Mouse (Mus musculus): ENCODE results near the gene Arhgap31. TPM values are rescaled to one million over a fixed set of nuclear protein-coding genes. Genes with fewer than 3 reads are reported as not detected.

Arhgap31 gene
- polyA plus RNA-seq, 1 experiment from 2014 or later, result 23.9 TPM

DNA sequence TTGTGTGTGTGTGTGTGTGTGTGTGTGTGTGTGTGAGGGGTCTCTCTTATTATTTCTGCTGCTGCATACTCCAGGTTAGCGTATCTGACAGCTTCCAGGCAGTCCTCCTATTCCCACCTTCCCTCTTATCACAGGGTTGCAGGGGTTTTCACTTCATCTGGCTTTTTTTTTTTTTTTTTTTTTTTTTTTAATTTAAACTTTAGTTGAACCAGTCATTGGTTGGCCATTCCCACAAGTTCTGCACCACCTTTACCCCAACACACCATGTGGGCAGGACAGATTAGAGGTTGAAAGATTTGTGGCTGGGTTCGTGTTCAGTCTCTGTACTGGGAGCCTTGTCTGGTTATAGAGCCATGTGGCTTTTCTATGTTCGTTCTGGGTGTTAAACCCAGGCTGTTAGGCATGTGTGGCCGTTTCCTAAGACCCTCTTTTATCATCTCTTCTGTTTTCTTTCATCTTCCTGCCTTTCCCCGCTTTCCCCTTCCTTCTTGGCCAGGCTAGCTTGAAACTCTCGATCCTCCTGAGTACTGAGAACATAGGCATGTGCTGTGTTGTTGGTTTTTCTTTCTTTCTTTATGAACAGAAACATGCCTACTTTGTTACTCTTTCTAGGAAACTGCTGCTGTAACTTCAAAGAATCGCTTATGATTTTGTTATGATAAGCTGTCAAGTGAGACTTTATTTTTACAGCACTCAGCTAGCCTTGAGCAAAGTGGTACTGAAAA lies 42.5 kb upstream of the Arhgap31 start:
- Histone ChIP-seq H3K9ac (ENCODE audit: low read length) (no peak overlapping the region), H3K4me3 (ENCODE audit: low read length) (no peak overlapping the region), H3K4me1 (replicated peaks; ENCODE audit: control insufficient read depth, insufficient read depth, low read length) (peaks cover 17% of the 10 kb centered on the region), H3K9me3 (ENCODE audit: control insufficient read depth, low read length) (no peaks in the 10 kb centered on the region), H3K27me3 (ENCODE audit: control insufficient read depth, insufficient read depth, low read depth, low read length) (no peaks in the 10 kb centered on the region), H3K4me2 (ENCODE audit: low read depth, low read length) (peak overlapping the region; percentile 13; the same call in 1 of the 2 replicates), H3K36me3 (ENCODE audit: control insufficient read depth, insufficient read depth, low read length) (peaks cover 4% of the 10 kb centered on the region), H3K27ac (ENCODE audit: low read length) (peak overlapping the region; percentile 40)
- 33% methylated on average over 7 of the region's 7 CpGs for WGBS
- peak; percentile 16; the same call in 1 of the 2 replicates for ATAC-seq (ENCODE audit: low read depth)

DNA sequence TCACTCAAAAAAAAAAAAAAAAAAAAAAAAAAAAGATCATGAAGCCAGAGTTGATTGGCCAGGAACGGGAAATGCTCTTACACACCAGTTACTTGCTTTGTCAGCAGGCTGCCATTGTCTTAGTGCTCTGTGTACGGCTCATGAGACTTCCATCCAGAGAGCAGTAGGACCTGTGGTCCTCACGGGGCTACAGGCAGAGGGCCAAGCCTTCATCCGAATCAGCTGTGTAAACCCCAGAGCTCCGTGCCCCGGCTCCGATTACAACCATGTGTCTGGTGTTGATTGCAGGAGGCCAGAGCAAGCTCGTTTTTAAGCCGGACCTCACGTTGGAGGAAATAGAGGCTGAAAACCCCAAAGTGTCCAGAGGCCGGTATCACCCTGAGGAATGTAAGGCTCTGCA lies 40.6 kb upstream of the Arhgap31 start:
- no peak overlapping the region for H3K4me2 ChIP-seq (ENCODE audit: low read depth, low read length)
- WGBS, result 48% methylated on average over 11 of the region's 11 CpGs
- no peak overlapping the region for H3K4me3 ChIP-seq (ENCODE audit: low read length)
- ATAC-seq (ENCODE audit: low read depth), result no peak
- peaks cover 15% of the 10 kb centered on the region for H3K4me1 ChIP-seq (replicated peaks; ENCODE audit: control insufficient read depth, insufficient read depth, low read length)
- no peak overlapping the region for H3K27ac ChIP-seq (ENCODE audit: low read length)
- H3K9ac ChIP-seq (ENCODE audit: low read length), result no peak overlapping the region
- peaks cover 4% of the 10 kb centered on the region for H3K36me3 ChIP-seq (ENCODE audit: control insufficient read depth, insufficient read depth, low read length)
- H3K27me3 ChIP-seq (ENCODE audit: control insufficient read depth, insufficient read depth, low read depth, low read length), result no peaks in the 10 kb centered on the region
- no peaks in the 10 kb centered on the region for H3K9me3 ChIP-seq (ENCODE audit: control insufficient read depth, low read length)

DNA sequence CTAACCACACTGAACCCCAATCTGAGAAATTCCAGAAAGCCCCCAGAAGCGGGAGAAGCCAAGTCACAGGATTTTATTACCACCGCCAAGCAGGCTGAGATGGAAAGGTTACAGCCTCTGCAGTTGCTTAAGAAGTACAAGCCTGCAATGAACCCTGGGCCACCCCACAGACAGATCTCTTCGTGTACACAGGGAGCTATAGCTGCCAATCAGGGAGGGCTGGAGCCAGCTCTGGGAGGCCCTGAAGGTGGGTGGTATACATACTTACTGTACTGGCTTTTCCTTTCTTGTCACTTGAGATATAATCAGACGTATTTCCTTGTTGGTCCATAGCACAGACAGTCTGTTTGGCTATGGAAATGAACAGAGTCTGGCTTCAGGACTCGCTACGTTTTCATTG lies 37.7 kb upstream of the Arhgap31 start:
- 59% methylated on average over 6 of the region's 6 CpGs for WGBS
- peak; percentile 54 for ATAC-seq (ENCODE audit: low read depth)
- Histone ChIP-seq H3K4me3 (ENCODE audit: low read length) (no peak overlapping the region), H3K9ac (ENCODE audit: low read length) (no peak overlapping the region), H3K9me3 (ENCODE audit: control insufficient read depth, low read length) (no peaks in the 10 kb centered on the region), H3K36me3 (ENCODE audit: control insufficient read depth, insufficient read depth, low read length) (peaks cover 4% of the 10 kb centered on the region), H3K27ac (ENCODE audit: low read length) (no peak overlapping the region), H3K27me3 (ENCODE audit: control insufficient read depth, insufficient read depth, low read depth, low read length) (no peaks in the 10 kb centered on the region), H3K4me2 (ENCODE audit: low read depth, low read length) (no peak overlapping the region), H3K4me1 (replicated peaks; ENCODE audit: control insufficient read depth, insufficient read depth, low read length) (peaks cover 9% of the 10 kb centered on the region; the same call in 1 of the 2 replicates)

DNA sequence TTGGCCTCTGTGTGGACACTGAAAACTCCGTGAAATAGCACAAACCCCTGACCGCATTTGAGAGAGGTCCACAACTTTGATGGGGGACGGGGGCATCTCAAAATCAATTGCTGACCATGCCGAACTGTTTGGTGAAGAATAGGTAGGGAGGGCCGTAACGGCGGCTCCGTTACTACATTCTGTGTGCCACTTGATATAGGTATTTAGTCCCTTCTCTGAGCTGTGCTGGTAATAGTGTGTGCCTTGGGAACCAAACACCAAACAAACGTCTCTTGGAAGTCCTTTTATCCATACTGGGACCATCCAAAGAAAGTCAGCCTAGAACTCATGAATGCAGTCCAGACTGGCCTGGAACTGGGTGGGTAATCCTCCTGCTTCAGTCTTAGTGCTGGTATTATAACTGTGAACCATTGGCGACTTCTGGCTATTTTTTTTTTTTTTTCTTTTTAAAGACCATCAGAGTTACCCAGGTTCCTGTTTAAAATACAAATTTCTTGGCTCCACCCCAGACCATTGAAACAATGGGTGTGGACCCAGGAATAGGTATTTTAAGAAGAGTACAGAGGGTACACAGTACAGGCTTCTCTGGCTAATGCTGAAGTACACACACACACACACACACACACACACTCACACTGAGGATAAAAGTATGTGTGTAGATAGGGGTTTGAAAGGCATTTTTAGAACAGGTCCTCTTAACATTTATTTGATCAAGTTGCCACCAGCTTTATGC lies 31.0 kb upstream of the Arhgap31 start:
- Histone ChIP-seq H3K4me1 (replicated peaks; ENCODE audit: control insufficient read depth, insufficient read depth, low read length) (peaks cover 8% of the 10 kb centered on the region), H3K4me2 (ENCODE audit: low read depth, low read length) (no peak overlapping the region), H3K27ac (ENCODE audit: low read length) (no peak overlapping the region), H3K9ac (ENCODE audit: low read length) (no peak overlapping the region), H3K9me3 (ENCODE audit: control insufficient read depth, low read length) (no peaks in the 10 kb centered on the region), H3K27me3 (ENCODE audit: control insufficient read depth, insufficient read depth, low read depth, low read length) (no peaks in the 10 kb centered on the region), H3K4me3 (ENCODE audit: low read length) (no peak overlapping the region), H3K36me3 (ENCODE audit: control insufficient read depth, insufficient read depth, low read length) (no peaks in the 10 kb centered on the region)
- 82% methylated on average over 10 of the region's 10 CpGs for WGBS
- no peak for ATAC-seq (ENCODE audit: low read depth)

DNA sequence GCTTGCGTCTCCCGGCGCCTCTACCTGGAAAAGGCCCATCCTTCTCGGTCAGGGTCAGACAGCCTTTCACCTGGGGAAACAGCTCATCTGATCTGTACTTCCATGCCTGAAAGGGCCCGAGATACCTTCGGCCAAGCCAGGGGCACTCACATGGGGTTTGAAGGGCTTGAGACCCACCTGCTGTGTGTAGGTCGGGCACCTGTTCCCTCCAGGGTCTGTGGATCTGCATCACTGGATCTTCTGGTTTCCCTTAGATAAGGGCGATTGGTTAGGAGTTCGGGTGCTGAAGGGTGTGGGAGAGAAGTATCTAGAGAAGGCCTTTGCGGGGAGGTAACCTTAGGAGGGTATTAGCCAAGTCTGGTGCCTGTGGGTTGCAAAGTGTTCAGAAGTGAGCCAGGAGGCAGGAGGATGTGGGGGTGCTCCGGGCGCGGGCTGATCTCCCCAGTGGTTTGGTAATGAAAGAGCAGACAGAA lies 29.6 kb upstream of the Arhgap31 start:
- peak overlapping the region; percentile 87 for H3K4me3 ChIP-seq (ENCODE audit: low read length)
- H3K9ac ChIP-seq (ENCODE audit: low read length), result peak overlapping the region; percentile 90
- peak; percentile 51 for ATAC-seq (ENCODE audit: low read depth)
- no peaks in the 10 kb centered on the region for H3K27me3 ChIP-seq (ENCODE audit: control insufficient read depth, insufficient read depth, low read depth, low read length)
- peak overlapping the region; percentile 93 for H3K4me2 ChIP-seq (ENCODE audit: low read depth, low read length)
- H3K4me1 ChIP-seq (replicated peaks; ENCODE audit: control insufficient read depth, insufficient read depth, low read length), result peaks cover 8% of the 10 kb centered on the region
- H3K36me3 ChIP-seq (ENCODE audit: control insufficient read depth, insufficient read depth, low read length), result no peaks in the 10 kb centered on the region
- under 1% methylated on average over 13 of the region's 13 CpGs for WGBS
- no peaks in the 10 kb centered on the region for H3K9me3 ChIP-seq (ENCODE audit: control insufficient read depth, low read length)
- peak overlapping the region; percentile 84 for H3K27ac ChIP-seq (ENCODE audit: low read length)

DNA sequence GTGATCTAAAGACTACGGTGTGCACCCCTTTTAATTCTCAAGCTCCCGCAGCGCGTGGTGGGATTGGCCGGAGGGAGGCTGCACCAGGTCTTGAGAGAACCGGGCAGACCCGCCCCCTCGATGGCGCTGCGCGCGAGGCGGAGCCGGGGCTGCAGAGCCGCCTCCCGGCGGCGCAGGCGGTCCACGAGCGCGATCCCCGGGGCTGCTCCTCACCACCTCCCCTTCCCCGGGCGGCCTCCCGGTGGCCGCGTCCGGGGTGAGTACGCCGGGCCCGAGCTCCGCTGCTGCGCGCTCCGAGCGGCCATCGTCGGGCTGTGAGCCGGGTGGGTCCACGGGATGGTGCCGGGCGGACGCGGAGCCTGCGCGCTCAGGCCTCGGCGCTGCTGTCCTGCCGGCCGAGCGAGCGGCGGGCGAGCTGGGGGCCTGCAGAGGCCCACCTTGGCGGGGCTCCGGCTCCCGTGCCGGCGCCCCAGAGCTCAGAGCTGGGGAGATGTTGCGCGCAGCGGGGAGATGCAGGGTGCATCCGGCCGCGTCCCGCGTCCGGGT lies 29.1 kb upstream of the Arhgap31 start, which contains the start of gene B4galt4:
Gene B4galt4 (plus strand): TSS at position 152 of the 546 bp plus-strand sequence.
- Histone ChIP-seq H3K9ac (ENCODE audit: low read length) (peak within 1 kb of the TSS; percentile 90), H3K27ac (ENCODE audit: low read length) (peak within 1 kb of the TSS; percentile 84), H3K36me3 (ENCODE audit: control insufficient read depth, insufficient read depth, low read length) (no peaks in the 10 kb centered on the region), H3K9me3 (ENCODE audit: control insufficient read depth, low read length) (no peaks in the 10 kb centered on the region), H3K4me1 (replicated peaks; ENCODE audit: control insufficient read depth, insufficient read depth, low read length) (peaks cover 8% of the 10 kb centered on the region), H3K4me3 (ENCODE audit: low read length) (peak within 1 kb of the TSS; percentile 87), H3K4me2 (ENCODE audit: low read depth, low read length) (peak within 1 kb of the TSS; percentile 93), H3K27me3 (ENCODE audit: control insufficient read depth, insufficient read depth, low read depth, low read length) (no peaks in the 10 kb centered on the region)
- ATAC-seq (ENCODE audit: low read depth), result peak; percentile 98
- WGBS, result under 1% methylated on average over 66 of the region's 69 CpGs

DNA sequence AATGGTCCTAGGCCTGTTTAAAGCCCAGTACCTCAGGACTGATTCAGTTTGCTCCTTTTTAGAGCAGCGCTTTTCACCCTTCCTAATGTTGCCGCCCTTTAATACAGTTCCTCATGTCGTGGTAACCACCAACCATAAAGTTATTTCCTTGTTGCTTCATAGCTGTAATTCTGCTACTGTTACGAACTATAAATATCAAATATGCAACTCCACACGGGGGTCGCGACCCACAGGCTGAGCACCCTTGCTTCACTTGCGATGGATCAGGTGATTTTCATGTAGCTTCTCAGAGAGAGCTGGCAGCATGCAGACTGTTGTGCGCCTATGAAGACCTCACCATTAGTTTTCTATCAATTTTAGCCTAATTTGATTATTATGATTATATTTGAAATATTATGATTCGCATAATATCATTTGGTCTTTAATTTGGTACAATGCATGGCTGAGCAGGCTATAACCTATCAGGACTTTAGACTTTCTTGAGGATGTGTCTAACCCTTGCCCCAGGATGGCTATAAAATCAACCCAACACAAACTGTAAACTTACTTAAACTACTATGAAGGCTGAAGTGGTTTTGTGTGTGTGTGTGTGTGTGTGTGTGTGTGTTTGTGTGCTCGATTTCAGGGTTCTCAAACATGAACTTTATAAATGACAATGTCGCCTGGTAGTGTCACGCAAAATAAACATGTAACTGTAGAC lies 28.3 kb upstream of the Arhgap31 start:
- Histone ChIP-seq H3K9me3 (ENCODE audit: control insufficient read depth, low read length) (no peaks in the 10 kb centered on the region), H3K27ac (ENCODE audit: low read length) (no peak overlapping the region), H3K27me3 (ENCODE audit: control insufficient read depth, insufficient read depth, low read depth, low read length) (no peaks in the 10 kb centered on the region), H3K4me2 (ENCODE audit: low read depth, low read length) (peak overlapping the region; percentile 93), H3K4me1 (replicated peaks; ENCODE audit: control insufficient read depth, insufficient read depth, low read length) (peaks cover 8% of the 10 kb centered on the region), H3K36me3 (ENCODE audit: control insufficient read depth, insufficient read depth, low read length) (no peaks in the 10 kb centered on the region), H3K4me3 (ENCODE audit: low read length) (peak overlapping the region; percentile 87), H3K9ac (ENCODE audit: low read length) (no peak overlapping the region; the same call in 1 of the 2 replicates)
- 74% methylated on average over 13 of the region's 13 CpGs for WGBS
- no peak for ATAC-seq (ENCODE audit: low read depth)

DNA sequence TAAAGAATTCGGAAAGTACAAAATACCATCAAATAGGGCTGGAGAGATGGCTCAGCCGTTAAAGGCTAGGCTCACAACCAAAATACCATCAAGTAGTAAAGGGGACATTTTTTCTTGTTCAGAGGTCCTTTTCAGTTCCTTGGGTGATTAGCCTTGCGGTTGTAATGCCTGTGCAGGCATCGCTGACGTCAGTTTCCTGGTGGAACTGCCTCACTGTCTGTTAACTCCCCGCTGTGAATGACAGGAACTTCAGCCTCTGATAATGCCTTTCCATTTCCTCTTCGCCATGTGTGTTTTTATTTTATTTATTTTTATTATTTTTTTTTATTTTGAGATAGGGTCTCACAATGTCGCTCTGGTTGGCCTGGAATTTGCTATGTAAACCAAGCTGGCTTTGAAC lies 17.8 kb upstream of the Arhgap31 start:
- Histone ChIP-seq H3K4me3 (ENCODE audit: low read length) (no peak overlapping the region), H3K4me2 (ENCODE audit: low read depth, low read length) (peak overlapping the region; percentile 15), H3K4me1 (replicated peaks; ENCODE audit: control insufficient read depth, insufficient read depth, low read length) (peaks cover 8% of the 10 kb centered on the region; the same call in 1 of the 2 replicates), H3K27ac (ENCODE audit: low read length) (no peak overlapping the region), H3K27me3 (ENCODE audit: control insufficient read depth, insufficient read depth, low read depth, low read length) (no peaks in the 10 kb centered on the region), H3K36me3 (ENCODE audit: control insufficient read depth, insufficient read depth, low read length) (no peaks in the 10 kb centered on the region), H3K9ac (ENCODE audit: low read length) (no peak overlapping the region), H3K9me3 (ENCODE audit: control insufficient read depth, low read length) (no peaks in the 10 kb centered on the region)
- no peak for ATAC-seq (ENCODE audit: low read depth)
- WGBS, result 31% methylated on average over 8 of the region's 8 CpGs
